In genomic region chr14:47823182-47823581, GRCm38 (mm10) we compare ENCODE assay signal across 18 mouse cellular contexts.
DNase-seq lines count a peak whose midpoint lies in the region; ATAC-seq and TF ChIP-seq lines count a peak whose summit lies in the region.
"Had no signal": no experiment of that assay in that cellular context is flagged by ENCODE, and none has a peak within 500 bp of the region (broad histone marks: within the 10 kb centered on the region; RNA-seq: fewer than 3 reads in every experiment).

No protein-coding gene starts in this region.

- no peak for TF ChIP-seq RAD21 in CH12.LX (IDR thresholded peaks at IDR 0.05; ENCODE audit: low read depth, low read length)

- no peaks in the 10 kb centered on the region for H3K9me3 ChIP-seq in lung, embryonic 14.5 days (ENCODE audit: low read depth, low read length)
- no peaks in the 10 kb centered on the region for H3K9me3 ChIP-seq in CH12.LX (replicated peaks; ENCODE audit: low read length)
- no peaks in the 10 kb centered on the region for H3K9me3 ChIP-seq in intestine, postnatal 0 days (ENCODE audit: control insufficient read depth)
- H3K9me3 ChIP-seq: embryonic facial prominence, embryonic 15.5 days; hindbrain, embryonic 12.5 days; liver, embryonic 13.5 days had no signal

- no peak overlapping the region for H3K9ac ChIP-seq in lung, embryonic 14.5 days
- H3K9ac ChIP-seq in CH12.LX (ENCODE audit: insufficient read depth, low read depth) = no peak overlapping the region
- H3K9ac ChIP-seq in intestine, postnatal 0 days (ENCODE audit: low read depth, low read length) = no peak overlapping the region
- H3K9ac ChIP-seq: embryonic facial prominence, embryonic 15.5 days; hindbrain, embryonic 12.5 days; liver, embryonic 13.5 days had no signal

- H3K27ac ChIP-seq in lung, embryonic 14.5 days (ENCODE audit: low read depth) = peak overlapping the region; percentile 13; the same call in 1 of the 2 replicates
- H3K27ac ChIP-seq in CH12.LX (ENCODE audit: insufficient read depth, low read depth) = no peak overlapping the region
- H3K27ac ChIP-seq in intestine, postnatal 0 days (ENCODE audit: low read depth, low read length) = no peak overlapping the region
- H3K27ac ChIP-seq: embryonic facial prominence, embryonic 15.5 days; hindbrain, embryonic 12.5 days; liver, embryonic 13.5 days had no signal

- no peak overlapping the region for H3K4me2 ChIP-seq in lung, embryonic 14.5 days
- 0 out of 2 replicates have a peak overlapping the region, but pooled peaks have one; percentile 35 for H3K4me2 ChIP-seq in CH12.LX (ENCODE audit: insufficient read depth, low read depth, poor library complexity, severe bottlenecking)
- H3K4me2 ChIP-seq in intestine, postnatal 0 days (replicated peaks; ENCODE audit: low read depth) = peak overlapping the region; percentile 40
- H3K4me2 ChIP-seq: embryonic facial prominence, embryonic 15.5 days; heart, embryonic 11.5 days; hindbrain, embryonic 12.5 days; liver, embryonic 13.5 days; midbrain, embryonic 11.5 days had no signal

- 26% methylated on average over 9 of the region's 9 CpGs for WGBS in lung, embryonic 14.5 days
- 50% methylated on average over 9 of the region's 9 CpGs for WGBS in intestine, postnatal 0 days

- dilution Hi-C loops in CH12.LX (cut with MboI; ENCODE audit: extremely low pct_ligation_motif_present, extremely low pct_unique_long_range_greater_than_20kb, low sequenced_read_pairs) = no loop called here

- no peaks in the 10 kb centered on the region for H3K27me3 ChIP-seq in lung, embryonic 14.5 days (ENCODE audit: insufficient read depth, low read length)
- no peaks in the 10 kb centered on the region for H3K27me3 ChIP-seq in CH12.LX (replicated peaks)
- H3K27me3 ChIP-seq in intestine, postnatal 0 days (replicated peaks; ENCODE audit: control insufficient read depth, insufficient read depth, low read length) = no peaks in the 10 kb centered on the region
- H3K27me3 ChIP-seq: embryonic facial prominence, embryonic 15.5 days; hindbrain, embryonic 12.5 days; liver, embryonic 13.5 days had no signal

- no peaks in the 10 kb centered on the region for H3K36me3 ChIP-seq in lung, embryonic 14.5 days (ENCODE audit: insufficient read depth)
- H3K36me3 ChIP-seq in CH12.LX (replicated peaks in 1 of 2; ENCODE audit: control insufficient read depth in 1 of 2, insufficient read depth in 1 of 2, low read length in 1 of 2) = no peaks in the 10 kb centered on the region
- no peaks in the 10 kb centered on the region for H3K36me3 ChIP-seq in intestine, postnatal 0 days (ENCODE audit: control insufficient read depth, insufficient read depth)
- H3K36me3 ChIP-seq: embryonic facial prominence, embryonic 15.5 days; hindbrain, embryonic 12.5 days; liver, embryonic 13.5 days had no signal

- ATAC-seq in lung, embryonic 14.5 days (ENCODE audit: insufficient read depth) = peak; percentile 67
- ATAC-seq in intestine, postnatal 0 days = no peak
- ATAC-seq: inflammation-experienced regulatory T-cells, adult 6 months had no signal

- no peak for TF ChIP-seq CTCF in lung, embryonic 14.5 days (IDR thresholded peaks at IDR 0.05; ENCODE audit: low read depth)
- TF ChIP-seq CTCF in CH12.LX (conservative IDR thresholded peaks at IDR 0.05 in 1 of 2, IDR thresholded peaks at IDR 0.05 in 1 of 2; ENCODE audit: low read depth in 2 of 2, low read length in 2 of 2) = no peak
- TF ChIP-seq CTCF in intestine, postnatal 0 days (IDR thresholded peaks at IDR 0.05; ENCODE audit: low read depth) = no peak

- no peaks in the 10 kb centered on the region for H3K79me2 ChIP-seq in CH12.LX (replicated peaks; ENCODE audit: control insufficient read depth, extremely low read depth, insufficient read depth, poor library complexity, severe bottlenecking)

- DNase-seq in heart, adult 11 months = peak; percentile 93
- DNase-seq in heart, adult 8-10 months (ENCODE audit: low spot score) = no peak
- DNase-seq in lung, embryonic 14.5 days = peak; percentile 74
- no peak for DNase-seq in lung, postnatal 25 days (ENCODE audit: low spot score)
- no peak for DNase-seq in CH12.LX (ENCODE audit: extremely low read depth)
- no peak for DNase-seq in frontal cortex, postnatal 14 days (ENCODE audit: low spot score in 2 of 2)
- DNase-seq in right cerebral cortex, postnatal 36 days (ENCODE audit: low spot score in 2 of 2) = no peak
- DNase-seq: adrenal gland, postnatal 25 days; cerebellum, adult 11-12 months; cerebellum, postnatal 25 days; heart, postnatal 10 days; liver, embryonic 13.5 days had no signal

- no peak overlapping the region for H3K4me3 ChIP-seq in lung, embryonic 14.5 days (ENCODE audit: low read depth, low read length)
- no peak overlapping the region for H3K4me3 ChIP-seq in CH12.LX (replicated peaks in 1 of 3; ENCODE audit: low read depth in 2 of 3, low read length in 2 of 3, poor library complexity in 1 of 3)
- H3K4me3 ChIP-seq in intestine, postnatal 0 days (ENCODE audit: low read depth, low read length) = no peak overlapping the region
- H3K4me3 ChIP-seq: embryonic facial prominence, embryonic 15.5 days; hindbrain, embryonic 12.5 days; liver, embryonic 13.5 days had no signal

- in situ Hi-C loops in CH12.LX (cut with MboI; ENCODE audit: low pct_ligation_motif_present, low pct_unique_long_range_greater_than_20kb, low sequenced_read_pairs) = no loop called here

- TF ChIP-seq EP300 in CH12.LX (IDR thresholded peaks at IDR 0.05; ENCODE audit: low read length) = no peak

- 0 out of 2 replicates have a peak, but pooled peaks cover 3% of the 10 kb centered on the region for H3K4me1 ChIP-seq in lung, embryonic 14.5 days (ENCODE audit: insufficient read depth)
- peaks cover 2 to 17% of the 10 kb centered on the region in 2 experiments; a peak in 2 of 4 replicates for H3K4me1 ChIP-seq in CH12.LX (ENCODE audit: control insufficient read depth in 1 of 2, insufficient read depth in 2 of 2)
- no peaks in the 10 kb centered on the region; the same call in 1 of the 2 replicates for H3K4me1 ChIP-seq in intestine, postnatal 0 days (replicated peaks; ENCODE audit: control insufficient read depth, insufficient read depth, low read length)
- H3K4me1 ChIP-seq: hindbrain, embryonic 12.5 days had no signal

- no peak for TF ChIP-seq POLR2A in CH12.LX (IDR thresholded peaks at IDR 0.05; ENCODE audit: low read depth, low read length)

TF ChIP-seq in CH12.LX, 34 proteins besides CTCF, POLR2A, EP300 and RAD21:
- TF ChIP-seq POLR2AphosphoS2 (IDR thresholded peaks at IDR 0.05; ENCODE audit: low read depth, low read length) (no peak), ZKSCAN1 (IDR thresholded peaks at IDR 0.05; ENCODE audit: borderline replicate concordance, low read depth, low read length) (no peak), NELFE (IDR thresholded peaks at IDR 0.05; ENCODE audit: low read depth, low read length) (no peak), TBP (conservative IDR thresholded peaks at IDR 0.05; ENCODE audit: low read depth, low read length) (no peak), MYC (IDR thresholded peaks at IDR 0.05; ENCODE audit: low read depth, low read length) (no peak), IRF4 (IDR thresholded peaks at IDR 0.05; ENCODE audit: low read depth, low read length) (no peak), ZC3H11A (IDR thresholded peaks at IDR 0.05; ENCODE audit: low read depth, low read length) (no peak)

Comparison
In these comparisons a context has a peak if more than half of its experiments do, and no peak if none do; other contexts are left out.
1. DNase-seq: peak in heart, adult 11 months (single experiment) and lung, embryonic 14.5 days (single experiment); none in heart, adult 8-10 months (single experiment), lung, postnatal 25 days (single experiment), CH12.LX (single experiment), frontal cortex, postnatal 14 days (0 of 2) and right cerebral cortex, postnatal 36 days (0 of 2).